Mouse (Mus musculus) skeletal muscle tissue, adult 2 months (tissue): ENCODE measurements around the gene Kirrel.

Experiments
- DNase-seq: peaks from one replicate; pipeline ENCODE4 v3.0.0-alpha.2; 2012; ENCODE audit warnings: low read depth, low spot score

The Kirrel gene

GRCm38 (mm10) chr3:87079301-87079700 is 95.2 kb downstream of the Kirrel start:
- no peak for DNase-seq

GRCm38 (mm10) chr3:87077681-87078080 is 96.9 kb downstream of the Kirrel start:
- DNase-seq = no peak

GRCm38 (mm10) chr3:87076899-87077298 is 97.6 kb downstream of the Kirrel start:
- no peak for DNase-seq

GRCm38 (mm10) chr3:87076161-87076560 is 98.4 kb downstream of the Kirrel start:
- no peak for DNase-seq

- peak; percentile 14 for DNase-seq
Measured at GRCm38 (mm10) chr3:87072612-87073515, 101.7 kb downstream of the Kirrel start.

GRCm38 (mm10) chr3:87072191-87072590 is 102.4 kb downstream of the Kirrel start:
- no peak for DNase-seq

- DNase-seq = no peak
Measured at GRCm38 (mm10) chr3:87067396-87067975, 107.1 kb downstream of the Kirrel start.

- DNase-seq = no peak
Measured at GRCm38 (mm10) chr3:87053939-87054338, 120.6 kb downstream of the Kirrel start.

GRCm38 (mm10) chr3:87047801-87048200 is 126.7 kb downstream of the Kirrel start:
- no peak for DNase-seq

GRCm38 (mm10) chr3:87041733-87042132 is 132.8 kb downstream of the Kirrel start:
- no peak for DNase-seq

GRCm38 (mm10) chr3:87038500-87038899 is 136.0 kb downstream of the Kirrel start:
- no peak for DNase-seq

GRCm38 (mm10) chr3:87034061-87034460 is 140.5 kb downstream of the Kirrel start:
- DNase-seq = no peak

GRCm38 (mm10) chr3:87033357-87033756 is 141.2 kb downstream of the Kirrel start:
- peak; percentile 39 for DNase-seq

- DNase-seq = peak; percentile 43
Measured at GRCm38 (mm10) chr3:87030855-87031254, 143.7 kb downstream of the Kirrel start.
